Mouse (Mus musculus): Measurements from ENCODE around the gene D930048N14Rik. TPM values are rescaled to one million over a fixed set of nuclear protein-coding genes. Genes with fewer than 3 reads are reported as not detected.
"Not testable (repeated sequence)": the region's sequence is repeated elsewhere in the genome, so short reads cannot be mapped to it uniquely, and the experiment has no call there.

D930048N14Rik gene
- polyA plus RNA-seq, 1 experiment from 2014 or later = 0.46 TPM

DNA sequence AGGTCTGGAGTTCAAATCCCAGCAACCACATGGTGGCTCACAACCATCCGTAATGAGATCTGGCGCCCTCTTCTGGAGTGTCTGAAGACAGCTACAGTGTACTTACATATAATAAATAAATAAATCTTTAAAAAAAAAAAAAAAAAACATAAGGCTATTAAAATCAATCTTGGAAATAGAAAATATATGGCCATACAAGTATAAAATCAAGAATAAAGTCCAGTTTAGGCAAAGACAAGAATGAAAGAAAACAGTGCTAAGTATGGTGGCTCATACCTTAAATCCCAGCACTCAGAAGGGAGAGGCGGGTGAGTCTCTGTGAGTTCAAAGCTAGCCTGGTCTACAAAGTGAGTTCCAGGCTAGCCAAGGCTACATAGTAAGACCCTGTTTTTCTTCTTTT is 39.8 kb downstream of the D930048N14Rik start:
- not testable (repeated sequence) for H3K9me3 ChIP-seq (replicated peaks; ENCODE audit: control insufficient read depth, low read length); H3K4me2 ChIP-seq (ENCODE audit: low read depth, low read length); H3K4me3 ChIP-seq (ENCODE audit: low read depth, low read length); H3K27me3 ChIP-seq (ENCODE audit: control insufficient read depth, insufficient read depth, low read depth, low read length); H3K36me3 ChIP-seq (ENCODE audit: control insufficient read depth, insufficient read depth); ATAC-seq (ENCODE audit: low read depth); H3K27ac ChIP-seq (ENCODE audit: low read length); H3K9ac ChIP-seq (ENCODE audit: low read depth, low read length); H3K4me1 ChIP-seq (ENCODE audit: control insufficient read depth, low read depth, low read length)
- 75% methylated on average over 1 of the region's 3 CpGs for WGBS (ENCODE audit: insufficient replicate concordance)

DNA sequence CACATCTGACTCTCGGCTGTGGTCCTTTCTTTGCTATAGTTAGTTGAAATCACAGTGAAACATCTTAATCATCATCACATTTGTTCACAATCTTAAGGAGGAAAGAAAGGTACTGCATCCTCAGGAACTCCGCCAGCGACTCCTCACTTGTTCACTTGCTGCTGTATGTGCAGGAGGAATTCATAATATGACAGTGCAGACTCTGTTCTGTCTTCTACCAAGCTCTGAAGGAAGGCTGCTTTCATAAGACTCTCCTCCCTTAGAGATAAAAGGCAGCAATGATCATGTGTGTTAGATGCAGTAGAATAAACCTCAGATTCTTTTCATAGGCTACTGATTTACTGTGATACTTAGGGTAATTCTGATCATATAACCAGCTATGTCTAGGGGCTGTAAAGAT is 44.2 kb downstream of the D930048N14Rik start:
- Histone ChIP-seq H3K9ac (ENCODE audit: low read depth, low read length) (no peak overlapping the region), H3K36me3 (ENCODE audit: control insufficient read depth, insufficient read depth) (peaks cover 11% of the 10 kb centered on the region)

DNA sequence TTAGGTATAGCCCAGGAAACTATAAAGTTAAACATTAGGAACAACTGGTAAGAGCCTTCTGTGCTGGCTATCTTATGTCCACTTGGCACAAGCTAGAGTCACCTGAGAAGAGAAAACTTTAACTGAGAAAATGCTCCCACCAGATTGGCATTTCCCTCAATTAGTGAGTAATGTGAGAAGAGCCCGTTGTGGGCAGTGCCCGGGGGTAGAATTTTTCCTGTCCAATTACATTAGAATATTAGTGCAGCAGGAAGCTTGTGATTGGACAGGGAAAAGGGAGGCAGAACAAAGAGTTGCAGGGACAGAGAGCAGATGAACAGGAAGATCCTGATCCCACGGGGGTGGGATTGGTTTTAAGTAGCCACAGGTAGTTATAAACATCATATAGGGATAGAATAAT is 52.1 kb downstream of the D930048N14Rik start:
- 70% methylated on average over 3 of the region's 3 CpGs for WGBS (ENCODE audit: insufficient replicate concordance)

More for the DNA sequence above, 44.2 kb downstream of the D930048N14Rik start:
- ATAC-seq (ENCODE audit: low read depth) = no peak
- Histone ChIP-seq H3K4me3 (ENCODE audit: low read depth, low read length) (no peak overlapping the region), H3K27ac (ENCODE audit: low read length) (no peak overlapping the region), H3K9me3 (replicated peaks; ENCODE audit: control insufficient read depth, low read length) (no peaks in the 10 kb centered on the region), H3K4me1 (ENCODE audit: control insufficient read depth, low read depth, low read length) (no peaks in the 10 kb centered on the region), H3K4me2 (ENCODE audit: low read depth, low read length) (no peak overlapping the region), H3K27me3 (ENCODE audit: control insufficient read depth, insufficient read depth, low read depth, low read length) (no peaks in the 10 kb centered on the region; the same call in 1 of the 2 replicates)
- WGBS (ENCODE audit: insufficient replicate concordance) = 85% methylated on average over 3 of the region's 3 CpGs

DNA sequence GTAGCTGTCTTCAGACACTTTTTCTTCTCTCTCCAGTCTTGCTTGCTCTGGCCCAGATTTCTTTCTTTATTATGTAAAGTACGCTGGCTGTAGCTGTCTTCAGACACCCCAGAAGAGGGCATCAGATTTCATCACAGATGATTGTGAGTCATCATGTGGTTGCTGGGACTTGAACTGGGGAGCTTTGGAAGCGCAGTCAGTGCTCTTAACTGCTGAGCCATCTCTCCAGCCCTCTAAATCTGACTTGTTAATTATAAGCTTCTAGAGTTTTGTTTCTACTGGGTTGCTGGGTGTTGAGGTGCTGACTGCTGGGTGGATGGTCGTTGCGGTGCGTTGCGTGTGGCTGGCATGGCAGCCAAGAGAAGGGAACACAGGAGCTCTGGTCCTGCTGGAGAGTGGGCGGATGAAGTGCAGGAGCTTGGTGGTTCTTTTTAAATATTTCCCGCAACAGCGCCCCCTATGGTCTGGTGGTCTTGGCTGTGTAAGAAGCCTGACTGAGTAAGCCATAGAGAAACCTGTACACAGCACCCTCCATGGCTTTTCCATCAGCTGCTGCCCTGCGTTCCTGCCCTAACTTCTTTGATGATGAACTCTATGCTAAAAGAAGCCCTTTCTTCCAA is 52.7 kb downstream of the D930048N14Rik start:
- H3K27ac ChIP-seq (ENCODE audit: low read length) = no peak overlapping the region
- no peak overlapping the region for H3K4me2 ChIP-seq (ENCODE audit: low read depth, low read length)
- WGBS (ENCODE audit: insufficient replicate concordance) = 68% methylated on average over 10 of the region's 10 CpGs
- no peaks in the 10 kb centered on the region for H3K4me1 ChIP-seq (ENCODE audit: control insufficient read depth, low read depth, low read length)
- no peaks in the 10 kb centered on the region for H3K27me3 ChIP-seq (ENCODE audit: control insufficient read depth, insufficient read depth, low read depth, low read length)
- peaks cover 28% of the 10 kb centered on the region for H3K36me3 ChIP-seq (ENCODE audit: control insufficient read depth, insufficient read depth)
- no peaks in the 10 kb centered on the region for H3K9me3 ChIP-seq (replicated peaks; ENCODE audit: control insufficient read depth, low read length)
- H3K4me3 ChIP-seq (ENCODE audit: low read depth, low read length) = no peak overlapping the region
- ATAC-seq (ENCODE audit: low read depth) = no peak
- no peak overlapping the region for H3K9ac ChIP-seq (ENCODE audit: low read depth, low read length)

More for the DNA sequence above, 52.1 kb downstream of the D930048N14Rik start:
- H3K4me1 ChIP-seq (ENCODE audit: control insufficient read depth, low read depth, low read length) = no peaks in the 10 kb centered on the region
- H3K27ac ChIP-seq (ENCODE audit: low read length) = no peak overlapping the region
- H3K4me3 ChIP-seq (ENCODE audit: low read depth, low read length) = no peak overlapping the region
- no peak for ATAC-seq (ENCODE audit: low read depth)
- H3K36me3 ChIP-seq (ENCODE audit: control insufficient read depth, insufficient read depth) = peaks cover 31% of the 10 kb centered on the region
- no peak overlapping the region for H3K4me2 ChIP-seq (ENCODE audit: low read depth, low read length)
- H3K9me3 ChIP-seq (replicated peaks; ENCODE audit: control insufficient read depth, low read length) = no peaks in the 10 kb centered on the region
- H3K9ac ChIP-seq (ENCODE audit: low read depth, low read length) = no peak overlapping the region
- H3K27me3 ChIP-seq (ENCODE audit: control insufficient read depth, insufficient read depth, low read depth, low read length) = no peaks in the 10 kb centered on the region

DNA sequence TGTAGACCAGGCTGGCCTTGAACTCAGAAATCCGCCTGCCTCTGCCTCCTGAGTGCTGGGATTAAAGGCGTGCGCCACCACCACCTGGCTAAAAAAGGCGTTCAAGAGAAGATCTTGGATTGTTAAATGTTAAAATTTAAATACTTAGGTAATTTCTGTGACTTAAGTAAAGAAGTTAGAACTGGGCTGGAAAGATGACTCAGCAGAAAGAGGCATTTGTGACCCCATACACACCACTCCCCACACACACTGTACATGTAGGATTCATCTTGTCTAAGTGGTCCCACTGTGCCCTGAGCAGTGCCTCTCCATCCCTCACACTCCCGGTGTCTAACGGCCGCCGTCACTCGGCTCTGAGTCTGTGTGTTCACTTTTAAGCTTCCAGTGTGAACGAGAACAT is 55.7 kb downstream of the D930048N14Rik start:
- Histone ChIP-seq H3K4me2 (ENCODE audit: low read depth, low read length) (no peak overlapping the region), H3K4me3 (ENCODE audit: low read depth, low read length) (no peak overlapping the region), H3K36me3 (ENCODE audit: control insufficient read depth, insufficient read depth) (peaks cover 23% of the 10 kb centered on the region), H3K4me1 (ENCODE audit: control insufficient read depth, low read depth, low read length) (no peaks in the 10 kb centered on the region), H3K27ac (ENCODE audit: low read length) (no peak overlapping the region), H3K9ac (ENCODE audit: low read depth, low read length) (no peak overlapping the region), H3K9me3 (replicated peaks; ENCODE audit: control insufficient read depth, low read length) (no peaks in the 10 kb centered on the region), H3K27me3 (ENCODE audit: control insufficient read depth, insufficient read depth, low read depth, low read length) (no peaks in the 10 kb centered on the region)
- ATAC-seq (ENCODE audit: low read depth) = no peak
- WGBS (ENCODE audit: insufficient replicate concordance) = 89% methylated on average over 10 of the region's 10 CpGs

DNA sequence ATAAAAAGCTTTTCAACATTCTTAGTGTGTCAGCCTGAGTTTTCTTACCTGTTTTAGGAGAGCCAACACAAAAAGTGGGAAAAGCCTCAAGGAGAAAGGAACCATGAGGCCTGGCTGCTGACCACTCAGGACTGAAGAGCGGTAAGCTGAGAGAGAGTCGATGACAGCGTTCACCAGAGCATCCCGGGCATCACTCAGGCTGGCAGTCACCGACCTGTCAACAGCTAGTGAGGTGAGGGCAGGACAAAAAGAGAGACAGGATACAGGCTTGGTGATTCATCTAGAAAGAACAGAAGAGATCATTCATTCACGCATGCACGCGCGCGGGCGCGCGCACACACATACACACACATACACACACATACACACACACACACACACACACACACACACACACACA is 56.3 kb downstream of the D930048N14Rik start:
- H3K9me3 ChIP-seq (replicated peaks; ENCODE audit: control insufficient read depth, low read length) = no peaks in the 10 kb centered on the region
- H3K9ac ChIP-seq (ENCODE audit: low read depth, low read length) = no peak overlapping the region
- no peaks in the 10 kb centered on the region for H3K27me3 ChIP-seq (ENCODE audit: control insufficient read depth, insufficient read depth, low read depth, low read length)
- no peak overlapping the region for H3K4me3 ChIP-seq (ENCODE audit: low read depth, low read length)
- no peak overlapping the region for H3K4me2 ChIP-seq (ENCODE audit: low read depth, low read length)
- peaks cover 27% of the 10 kb centered on the region for H3K36me3 ChIP-seq (ENCODE audit: control insufficient read depth, insufficient read depth)
- ATAC-seq (ENCODE audit: low read depth) = no peak
- WGBS (ENCODE audit: insufficient replicate concordance) = 96% methylated on average over 13 of the region's 13 CpGs
- no peak overlapping the region for H3K27ac ChIP-seq (ENCODE audit: low read length)
- no peaks in the 10 kb centered on the region for H3K4me1 ChIP-seq (ENCODE audit: control insufficient read depth, low read depth, low read length)

Other genes starting within 250 kb of the D930048N14Rik start
- 11.3 and 12.6 TPM in 2 replicates for gene Phykpl, start 66.2 kb upstream of the D930048N14Rik start, polyA plus RNA-seq (2015; fragmentation: Nextera tagmentation; extraction: Ambion mirVana)
- 130 and 132 TPM in 2 replicates for gene Hnrnpab, start 44.1 kb upstream of the D930048N14Rik start, polyA plus RNA-seq (2015; fragmentation: Nextera tagmentation; extraction: Ambion mirVana)
- 69.5 and 79.3 TPM in 2 replicates for gene Nhp2, start 31.2 kb upstream of the D930048N14Rik start, polyA plus RNA-seq (2015; fragmentation: Nextera tagmentation; extraction: Ambion mirVana)
- gene Rmnd5b, start 15.1 kb upstream of the D930048N14Rik start, polyA plus RNA-seq (2015; fragmentation: Nextera tagmentation; extraction: Ambion mirVana) = 16.6 and 17.7 TPM in 2 replicates
- 2.8 and 3.9 TPM in 2 replicates for gene N4bp3, start 112 bp upstream of the D930048N14Rik start, polyA plus RNA-seq (2015; fragmentation: Nextera tagmentation; extraction: Ambion mirVana)
- gene 0610009B22Rik, start 37.9 kb downstream of the D930048N14Rik start, polyA plus RNA-seq (2015; fragmentation: Nextera tagmentation; extraction: Ambion mirVana) = 34.4 and 36.0 TPM in 2 replicates
- 7.9 and 8.8 TPM in 2 replicates for gene Sec24a, start 112.7 kb downstream of the D930048N14Rik start, polyA plus RNA-seq (2015; fragmentation: Nextera tagmentation; extraction: Ambion mirVana)
- 73.4 and 77.2 TPM in 2 replicates for gene Sar1b, start 112.7 kb downstream of the D930048N14Rik start, polyA plus RNA-seq (2015; fragmentation: Nextera tagmentation; extraction: Ambion mirVana)
- 0.64 and 0.79 TPM in 2 replicates for gene Jade2, start 206.7 kb downstream of the D930048N14Rik start, polyA plus RNA-seq (2015; fragmentation: Nextera tagmentation; extraction: Ambion mirVana)

Measured in liver, embryonic 16.5 days (tissue).